Mouse (Mus musculus): ENCODE data around the gene Nos2. TPM values are rescaled to one million over a fixed set of nuclear protein-coding genes. Genes with fewer than 3 reads are reported as not detected.

The Nos2 gene
- polyA plus RNA-seq, 2 experiments = 2.1 to 2.2 TPM

- Histone ChIP-seq H3K4me3 (replicated peaks; ENCODE audit: low read length) (no peak overlapping the region), H3K9ac (ENCODE audit: low read depth, low read length, severe bottlenecking) (no peak overlapping the region), H3K36me3 (ENCODE audit: control insufficient read depth, insufficient read depth, low read length) (no peaks in the 10 kb centered on the region), H3K4me1 (ENCODE audit: control insufficient read depth, insufficient read depth, low read length) (no peaks in the 10 kb centered on the region), H3K9me3 (ENCODE audit: control insufficient read depth, low read length) (no peaks in the 10 kb centered on the region), H3K4me2 (replicated peaks; ENCODE audit: low read depth, low read length, severe bottlenecking) (no peak overlapping the region), H3K27ac (replicated peaks; ENCODE audit: low read depth, low read length) (no peak overlapping the region), H3K27me3 (ENCODE audit: control insufficient read depth, insufficient read depth, low read length) (0 out of 2 replicates have a peak, but pooled peaks cover 4% of the 10 kb centered on the region)
- whole genome bisulfite sequencing = 15% methylated on average over 7 of the region's 7 CpGs
- TF ChIP-seq POLR2A (IDR thresholded peaks at IDR 0.05; ENCODE audit: borderline replicate concordance, extremely low read depth, insufficient read depth, insufficient read length) = no peak
- DNase-seq (ENCODE audit: low spot score) = peak; percentile 72
- no peak for ATAC-seq (ENCODE audit: low FRiP score, low read depth)
These were observed 35.7 kb downstream of the Nos2 start for GRCm38 (mm10) chr11:78956260-78956659.

GRCm38 (mm10) chr11:78959367-78959766 lies 38.8 kb downstream of the Nos2 start:
- no peak for TF ChIP-seq POLR2A (IDR thresholded peaks at IDR 0.05; ENCODE audit: borderline replicate concordance, extremely low read depth, insufficient read depth, insufficient read length)
- Histone ChIP-seq H3K36me3 (ENCODE audit: control insufficient read depth, insufficient read depth, low read length) (no peaks in the 10 kb centered on the region), H3K27me3 (ENCODE audit: control insufficient read depth, insufficient read depth, low read length) (no peaks in the 10 kb centered on the region), H3K4me3 (replicated peaks; ENCODE audit: low read length) (no peak overlapping the region), H3K9ac (ENCODE audit: low read depth, low read length, severe bottlenecking) (no peak overlapping the region), H3K4me1 (ENCODE audit: control insufficient read depth, insufficient read depth, low read length) (no peaks in the 10 kb centered on the region), H3K4me2 (replicated peaks; ENCODE audit: low read depth, low read length, severe bottlenecking) (no peak overlapping the region), H3K9me3 (ENCODE audit: control insufficient read depth, low read length) (no peaks in the 10 kb centered on the region), H3K27ac (replicated peaks; ENCODE audit: low read depth, low read length) (no peak overlapping the region)
- ATAC-seq (ENCODE audit: low FRiP score, low read depth) (no peak), DNase-seq (ENCODE audit: low spot score) (no peak)
- 70% methylated on average over 8 of the region's 8 CpGs for WGBS

GRCm38 (mm10) chr11:78959841-78960520 lies 39.4 kb downstream of the Nos2 start:
- H3K9ac ChIP-seq (ENCODE audit: low read depth, low read length, severe bottlenecking) = no peak overlapping the region
- ATAC-seq (ENCODE audit: low FRiP score, low read depth) = no peak
- no peaks in the 10 kb centered on the region for H3K27me3 ChIP-seq (ENCODE audit: control insufficient read depth, insufficient read depth, low read length)
- 55% methylated on average over 5 of the region's 5 CpGs for WGBS
- H3K9me3 ChIP-seq (ENCODE audit: control insufficient read depth, low read length) = no peaks in the 10 kb centered on the region
- H3K27ac ChIP-seq (replicated peaks; ENCODE audit: low read depth, low read length) = no peak overlapping the region
- no peaks in the 10 kb centered on the region for H3K36me3 ChIP-seq (ENCODE audit: control insufficient read depth, insufficient read depth, low read length)
- no peak overlapping the region for H3K4me2 ChIP-seq (replicated peaks; ENCODE audit: low read depth, low read length, severe bottlenecking)
- H3K4me3 ChIP-seq (replicated peaks; ENCODE audit: low read length) = no peak overlapping the region
- peak; percentile 16 for DNase-seq (ENCODE audit: low spot score)
- no peaks in the 10 kb centered on the region for H3K4me1 ChIP-seq (ENCODE audit: control insufficient read depth, insufficient read depth, low read length)
- no peak for TF ChIP-seq POLR2A (IDR thresholded peaks at IDR 0.05; ENCODE audit: borderline replicate concordance, extremely low read depth, insufficient read depth, insufficient read length)

GRCm38 (mm10) chr11:78961221-78961620 lies 40.6 kb downstream of the Nos2 start:
- 60% methylated on average over 5 of the region's 5 CpGs for WGBS
- no peak for TF ChIP-seq POLR2A (IDR thresholded peaks at IDR 0.05; ENCODE audit: borderline replicate concordance, extremely low read depth, insufficient read depth, insufficient read length)

GRCm38 (mm10) chr11:78967371-78967770 lies 46.8 kb downstream of the Nos2 start:
- ATAC-seq (ENCODE audit: low FRiP score, low read depth) = no peak
- TF ChIP-seq POLR2A (IDR thresholded peaks at IDR 0.05; ENCODE audit: borderline replicate concordance, extremely low read depth, insufficient read depth, insufficient read length) = no peak
- Histone ChIP-seq H3K4me2 (replicated peaks; ENCODE audit: low read depth, low read length, severe bottlenecking) (no peak overlapping the region), H3K4me1 (ENCODE audit: control insufficient read depth, insufficient read depth, low read length) (peaks cover 5% of the 10 kb centered on the region; the same call in 1 of the 2 replicates), H3K27me3 (ENCODE audit: control insufficient read depth, insufficient read depth, low read length) (no peaks in the 10 kb centered on the region), H3K9me3 (ENCODE audit: control insufficient read depth, low read length) (no peaks in the 10 kb centered on the region), H3K9ac (ENCODE audit: low read depth, low read length, severe bottlenecking) (no peak overlapping the region), H3K36me3 (ENCODE audit: control insufficient read depth, insufficient read depth, low read length) (no peaks in the 10 kb centered on the region), H3K4me3 (replicated peaks; ENCODE audit: low read length) (no peak overlapping the region), H3K27ac (replicated peaks; ENCODE audit: low read depth, low read length) (no peak overlapping the region)
- peak; percentile 40 for DNase-seq (ENCODE audit: low spot score)
- 23% methylated on average over 4 of the region's 4 CpGs for WGBS

More at GRCm38 (mm10) chr11:78961221-78961620, 40.6 kb downstream of the Nos2 start:
- Histone ChIP-seq H3K4me1 (ENCODE audit: control insufficient read depth, insufficient read depth, low read length) (no peaks in the 10 kb centered on the region), H3K4me2 (replicated peaks; ENCODE audit: low read depth, low read length, severe bottlenecking) (no peak overlapping the region), H3K27ac (replicated peaks; ENCODE audit: low read depth, low read length) (no peak overlapping the region), H3K9ac (ENCODE audit: low read depth, low read length, severe bottlenecking) (no peak overlapping the region), H3K9me3 (ENCODE audit: control insufficient read depth, low read length) (no peaks in the 10 kb centered on the region), H3K36me3 (ENCODE audit: control insufficient read depth, insufficient read depth, low read length) (no peaks in the 10 kb centered on the region), H3K4me3 (replicated peaks; ENCODE audit: low read length) (no peak overlapping the region), H3K27me3 (ENCODE audit: control insufficient read depth, insufficient read depth, low read length) (no peaks in the 10 kb centered on the region)
- DNase-seq (ENCODE audit: low spot score) (no peak), ATAC-seq (ENCODE audit: low FRiP score, low read depth) (no peak)
